10 mouse cellular contexts compared by ENCODE assay signal in genomic region chr4:135567042-135567441, GRCm38 (mm10). TPM values are rescaled to one million over a fixed set of nuclear protein-coding genes. Genes with fewer than 3 reads are reported as not detected.
A peak's percentile ranks its signal among the peaks of the same experiment; 100 is the strongest.
DNase-seq lines count a peak whose midpoint lies in the region; ATAC-seq and TF ChIP-seq lines count a peak whose summit lies in the region.
"Had no signal": no experiment of that assay in that cellular context is flagged by ENCODE, and none has a peak within 500 bp of the region (broad histone marks: within the 10 kb centered on the region; RNA-seq: fewer than 3 reads in every experiment).

No protein-coding gene starts in this region.

- no peak overlapping the region for H3K4me2 ChIP-seq in heart, embryonic 13.5 days
- H3K4me2 ChIP-seq: lung, embryonic 15.5 days had no signal

- 32% methylated on average over 11 of the region's 11 CpGs for WGBS in heart, embryonic 13.5 days
- WGBS in olfactory bulb, adult 2 months = 15% methylated on average over 11 of the region's 11 CpGs

- ATAC-seq in heart, embryonic 13.5 days (ENCODE audit: extremely low read depth, insufficient number of reproducible peaks, low FRiP score, low TSS enrichment) = no peak

- peaks cover 90% of the 10 kb centered on the region for H3K4me1 ChIP-seq in heart, embryonic 13.5 days
- peaks cover 43% of the 10 kb centered on the region for H3K4me1 ChIP-seq in olfactory bulb, adult 2 months (ENCODE audit: control insufficient read depth, insufficient read depth, low read length)

- DNase-seq in gastrocnemius, adult 18-20 months (ENCODE audit: low spot score) = peak; percentile 11
- no peak for DNase-seq in gastrocnemius, adult 8-10 months (ENCODE audit: low spot score in 2 of 2)
- peak; percentile 29 for DNase-seq in right cerebral cortex, adult 18-20 months
- DNase-seq in right cerebral cortex, postnatal 14 days = no peak
- DNase-seq in adrenal gland, adult 2 months = no peak
- DNase-seq in thymus, postnatal 14 days = no peak

- peak overlapping the region; percentile 96 for H3K27ac ChIP-seq in heart, embryonic 13.5 days (replicated peaks)
- peak overlapping the region; percentile 65 for H3K27ac ChIP-seq in olfactory bulb, adult 2 months (ENCODE audit: insufficient read depth, low read depth, low read length)
- H3K27ac ChIP-seq: lung, embryonic 15.5 days had no signal

- peak overlapping the region; percentile 68 for H3K9ac ChIP-seq in heart, embryonic 13.5 days
- H3K9ac ChIP-seq: lung, embryonic 15.5 days had no signal

- no peak for TF ChIP-seq POLR2A in olfactory bulb, adult 2 months (IDR thresholded peaks at IDR 0.05; ENCODE audit: insufficient read depth, low read depth, low read length)

- H3K36me3 ChIP-seq in heart, embryonic 13.5 days = no peaks in the 10 kb centered on the region
- H3K36me3 ChIP-seq: lung, embryonic 15.5 days had no signal

- no peak overlapping the region for H3K4me3 ChIP-seq in heart, embryonic 13.5 days
- H3K4me3 ChIP-seq in olfactory bulb, adult 2 months (ENCODE audit: insufficient read depth, low read depth, low read length) = no peak overlapping the region
- H3K4me3 ChIP-seq: lung, embryonic 15.5 days had no signal

- H3K27me3 ChIP-seq in heart, embryonic 13.5 days (replicated peaks) = peaks cover 24% of the 10 kb centered on the region

- H3K9me3 ChIP-seq in heart, embryonic 13.5 days = no peaks in the 10 kb centered on the region
- H3K9me3 ChIP-seq: lung, embryonic 15.5 days had no signal

- TF ChIP-seq CTCF in olfactory bulb, adult 2 months (IDR thresholded peaks at IDR 0.05; ENCODE audit: insufficient read depth, low read depth, low read length) = no peak

RNA-seq across cellular contexts. Expression of gene Grhl3, which starts 6.4 kb away (rescaled TPM):
- under 1 TPM in 1 of 2 experiments, not detected in 1; 0.09 TPM for total RNA-seq in gastrocnemius, adult 18-20 months (2021)
- total RNA-seq in gastrocnemius, adult 8-10 months (2022) = under 1 TPM in 2 of 4 experiments, not detected in 2; 0.15 to 0.16 TPM
- 4.4 and 4.8 TPM in 2 replicates for polyA plus RNA-seq in heart, embryonic 13.5 days (2015; fragmentation: Nextera tagmentation; extraction: Ambion mirVana)
- polyA plus RNA-seq in olfactory bulb, adult 2 months (2012; ENCODE audit: insufficient read depth, insufficient read length, low replicate concordance, missing spikeins) = not detected in 2 replicates
- total RNA-seq in adrenal gland, adult 2 months (2021) = under 1 TPM in 1 of 2 experiments, not detected in 1; 0.10 TPM
- not detected in 2 replicates for polyA plus RNA-seq in adrenal gland, adult 2 months (2012; rRNA removed)
- polyA plus RNA-seq: gonadal fat pad, adult 2 months had no signal

Comparison
In these comparisons a context has a peak if more than half of its experiments do, and no peak if none do; other contexts are left out.
1. DNase-seq: peak in gastrocnemius, adult 18-20 months (single experiment) and right cerebral cortex, adult 18-20 months (single experiment); none in gastrocnemius, adult 8-10 months (0 of 2), right cerebral cortex, postnatal 14 days (single experiment), adrenal gland, adult 2 months (single experiment) and thymus, postnatal 14 days (single experiment).